ENCODE assay signal across 23 mouse cellular contexts in the genomic region with DNA sequence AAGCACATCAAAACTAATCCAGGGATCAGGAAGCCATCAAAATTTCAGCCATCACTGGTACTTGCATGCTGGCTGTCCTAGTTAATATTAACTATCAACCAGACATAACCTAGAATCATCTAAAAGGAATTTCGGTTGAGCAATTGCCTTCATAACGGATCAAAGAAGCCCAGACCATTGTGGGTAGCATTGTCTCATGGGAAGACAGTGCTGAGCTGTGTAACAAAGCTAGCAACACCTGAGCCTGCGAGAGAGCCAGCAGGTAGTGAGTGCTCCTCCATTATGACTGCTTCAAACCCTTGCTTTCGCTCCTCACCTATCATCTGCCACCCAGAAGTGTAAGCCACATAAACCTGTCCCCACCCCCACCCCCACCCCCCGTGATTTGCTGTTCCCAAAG.
DNase-seq lines count a peak whose midpoint lies in the region; ATAC-seq and TF ChIP-seq lines count a peak whose summit lies in the region.
"Had no signal": no experiment of that assay in that cellular context is flagged by ENCODE, and none has a peak within 500 bp of the region (broad histone marks: within the 10 kb centered on the region; RNA-seq: fewer than 3 reads in every experiment).

No protein-coding gene starts in this region.

- no peak for TF ChIP-seq POLR2A in kidney, adult 2 months (IDR thresholded peaks at IDR 0.05; ENCODE audit: low read depth, low read length)

- WGBS in kidney, embryonic 16.5 days = 48% methylated on average over 5 of the region's 5 CpGs
- 40% methylated on average over 5 of the region's 5 CpGs for WGBS in kidney, adult 2 months
- WGBS in liver, postnatal 0 days (ENCODE audit: insufficient replicate concordance) = 52% methylated on average over 5 of the region's 5 CpGs
- WGBS in intestine, embryonic 15.5 days = 50% methylated on average over 5 of the region's 5 CpGs
- 42% methylated on average over 5 of the region's 5 CpGs for WGBS in intestine, postnatal 0 days
- 81% methylated on average over 5 of the region's 5 CpGs for whole genome bisulfite sequencing in forebrain, postnatal 0 days

- no peaks in the 10 kb centered on the region for H3K36me3 ChIP-seq in kidney, embryonic 16.5 days (ENCODE audit: insufficient read depth, low read length)
- no peaks in the 10 kb centered on the region for H3K36me3 ChIP-seq in kidney, adult 2 months (ENCODE audit: control insufficient read depth, insufficient read depth, low read length)
- H3K36me3 ChIP-seq in liver, postnatal 0 days (replicated peaks; ENCODE audit: insufficient read depth, low read length) = no peaks in the 10 kb centered on the region
- no peaks in the 10 kb centered on the region for H3K36me3 ChIP-seq in intestine, embryonic 15.5 days
- no peaks in the 10 kb centered on the region for H3K36me3 ChIP-seq in intestine, postnatal 0 days (ENCODE audit: control insufficient read depth, insufficient read depth)
- H3K36me3 ChIP-seq in forebrain, postnatal 0 days (ENCODE audit: insufficient read depth) = no peaks in the 10 kb centered on the region
- H3K36me3 ChIP-seq: embryonic facial prominence, embryonic 12.5 days; embryonic facial prominence, embryonic 15.5 days; heart, embryonic 10.5 days; heart, embryonic 13.5 days had no signal

- H3K4me1 ChIP-seq in kidney, embryonic 16.5 days (ENCODE audit: insufficient read depth, low read length) = peaks cover 12% of the 10 kb centered on the region; the same call in 1 of the 2 replicates
- H3K4me1 ChIP-seq in kidney, adult 2 months (ENCODE audit: control insufficient read depth, insufficient read depth, low read length) = no peaks in the 10 kb centered on the region
- H3K4me1 ChIP-seq in liver, postnatal 0 days (ENCODE audit: insufficient read depth) = no peaks in the 10 kb centered on the region
- no peaks in the 10 kb centered on the region for H3K4me1 ChIP-seq in intestine, embryonic 15.5 days (replicated peaks)
- H3K4me1 ChIP-seq in intestine, postnatal 0 days (replicated peaks; ENCODE audit: control insufficient read depth, insufficient read depth, low read length) = no peaks in the 10 kb centered on the region
- no peaks in the 10 kb centered on the region for H3K4me1 ChIP-seq in forebrain, postnatal 0 days (ENCODE audit: insufficient read depth)
- H3K4me1 ChIP-seq: embryonic facial prominence, embryonic 12.5 days; heart, embryonic 10.5 days; heart, embryonic 13.5 days had no signal

- no peak overlapping the region for H3K4me3 ChIP-seq in kidney, embryonic 16.5 days (ENCODE audit: low read length)
- H3K4me3 ChIP-seq in kidney, adult 2 months (ENCODE audit: insufficient read depth, low read depth, low read length) = no peak overlapping the region
- no peak overlapping the region for H3K4me3 ChIP-seq in liver, postnatal 0 days (ENCODE audit: low read depth, low read length)
- no peak overlapping the region for H3K4me3 ChIP-seq in intestine, embryonic 15.5 days (replicated peaks)
- no peak overlapping the region for H3K4me3 ChIP-seq in intestine, postnatal 0 days (ENCODE audit: low read depth, low read length)
- H3K4me3 ChIP-seq in forebrain, postnatal 0 days (ENCODE audit: low read depth, low read length) = no peak overlapping the region
- H3K4me3 ChIP-seq: embryonic facial prominence, embryonic 12.5 days; embryonic facial prominence, embryonic 15.5 days; heart, adult 2 months; heart, embryonic 10.5 days; heart, embryonic 13.5 days had no signal

- no peak for TF ChIP-seq EP300 in liver, postnatal 0 days (IDR thresholded peaks at IDR 0.05; ENCODE audit: low read depth)

- H3K9ac ChIP-seq in kidney, embryonic 16.5 days (replicated peaks; ENCODE audit: low read length) = no peak overlapping the region
- no peak overlapping the region for H3K9ac ChIP-seq in liver, postnatal 0 days (replicated peaks)
- H3K9ac ChIP-seq in intestine, embryonic 15.5 days = no peak overlapping the region
- H3K9ac ChIP-seq in intestine, postnatal 0 days (ENCODE audit: low read depth, low read length) = no peak overlapping the region
- no peak overlapping the region for H3K9ac ChIP-seq in forebrain, postnatal 0 days
- H3K9ac ChIP-seq: embryonic facial prominence, embryonic 12.5 days; embryonic facial prominence, embryonic 15.5 days; heart, embryonic 13.5 days; hindbrain, embryonic 14.5 days had no signal

- H3K27me3 ChIP-seq in kidney, embryonic 16.5 days (ENCODE audit: insufficient read depth, low read length) = no peaks in the 10 kb centered on the region
- no peaks in the 10 kb centered on the region for H3K27me3 ChIP-seq in kidney, adult 2 months (replicated peaks; ENCODE audit: control insufficient read depth, insufficient read depth, low read length)
- H3K27me3 ChIP-seq in liver, postnatal 0 days (ENCODE audit: insufficient read depth, low read length) = no peaks in the 10 kb centered on the region
- no peaks in the 10 kb centered on the region for H3K27me3 ChIP-seq in intestine, embryonic 15.5 days (replicated peaks)
- no peaks in the 10 kb centered on the region for H3K27me3 ChIP-seq in intestine, postnatal 0 days (replicated peaks; ENCODE audit: control insufficient read depth, insufficient read depth, low read length)
- no peaks in the 10 kb centered on the region for H3K27me3 ChIP-seq in forebrain, postnatal 0 days (ENCODE audit: insufficient read depth, low read length)
- H3K27me3 ChIP-seq: embryonic facial prominence, embryonic 12.5 days; embryonic facial prominence, embryonic 15.5 days; heart, embryonic 13.5 days had no signal

- peak; percentile 49; the same call in 1 of the 2 replicates for ATAC-seq in kidney, embryonic 16.5 days (ENCODE audit: low FRiP score, low TSS enrichment)
- peak; percentile 62; the same call in 1 of the 2 replicates for ATAC-seq in liver, postnatal 0 days
- ATAC-seq in intestine, embryonic 15.5 days = peak; percentile 59; the same call in 1 of the 2 replicates
- ATAC-seq in intestine, postnatal 0 days = 0 out of 2 replicates have a peak, but pooled peaks have one; percentile 4
- ATAC-seq in forebrain, postnatal 0 days = no peak
- ATAC-seq: CD4-positive, CD25-positive, alpha-beta regulatory T cell, adult 4 months; forebrain, embryonic 14.5 days; hindbrain, postnatal 0 days had no signal

- no peak for DNase-seq in kidney, adult 2 months
- no peak for DNase-seq in liver, postnatal 0 days
- no peak for DNase-seq in liver
- no peak for DNase-seq in forebrain, postnatal 0 days
- DNase-seq: cerebellum, adult 11 months; cerebellum, adult 2 months; cerebellum, adult 9-11 months; cerebellum, postnatal 25 days; gastrocnemius, postnatal 36 days; heart, adult 2 months; heart, postnatal 14 days; heart, postnatal 4 days had no signal

- no peak for TF ChIP-seq CTCF in kidney, adult 2 months (conservative IDR thresholded peaks at IDR 0.05; ENCODE audit: insufficient read depth, insufficient read length, low read depth, low read length)
- TF ChIP-seq CTCF in liver, postnatal 0 days (IDR thresholded peaks at IDR 0.05; ENCODE audit: low read depth) = no peak
- TF ChIP-seq CTCF in intestine, postnatal 0 days (IDR thresholded peaks at IDR 0.05; ENCODE audit: low read depth) = no peak
- no peak for TF ChIP-seq CTCF in forebrain, postnatal 0 days (IDR thresholded peaks at IDR 0.05; ENCODE audit: low read depth)

- no peaks in the 10 kb centered on the region for H3K9me3 ChIP-seq in kidney, embryonic 16.5 days (ENCODE audit: low read length)
- H3K9me3 ChIP-seq in liver, postnatal 0 days (ENCODE audit: low read length) = no peaks in the 10 kb centered on the region
- no peaks in the 10 kb centered on the region for H3K9me3 ChIP-seq in intestine, embryonic 15.5 days
- no peaks in the 10 kb centered on the region for H3K9me3 ChIP-seq in intestine, postnatal 0 days (ENCODE audit: control insufficient read depth)
- no peaks in the 10 kb centered on the region for H3K9me3 ChIP-seq in forebrain, postnatal 0 days (ENCODE audit: low read length)
- H3K9me3 ChIP-seq: embryonic facial prominence, embryonic 12.5 days; embryonic facial prominence, embryonic 15.5 days; heart, embryonic 10.5 days; heart, embryonic 13.5 days had no signal

- H3K27ac ChIP-seq in kidney, embryonic 16.5 days (ENCODE audit: low read length) = no peak overlapping the region
- no peak overlapping the region for H3K27ac ChIP-seq in kidney, adult 2 months (ENCODE audit: insufficient read depth, low read depth, low read length)
- no peak overlapping the region for H3K27ac ChIP-seq in liver, postnatal 0 days (ENCODE audit: low read depth)
- H3K27ac ChIP-seq in intestine, embryonic 15.5 days = no peak overlapping the region
- H3K27ac ChIP-seq in intestine, postnatal 0 days (ENCODE audit: low read depth, low read length) = no peak overlapping the region
- no peak overlapping the region for H3K27ac ChIP-seq in forebrain, postnatal 0 days (ENCODE audit: low read depth, low read length)
- H3K27ac ChIP-seq: embryonic facial prominence, embryonic 12.5 days; embryonic facial prominence, embryonic 15.5 days; heart, adult 2 months; heart, embryonic 10.5 days; heart, embryonic 13.5 days; hindbrain, embryonic 14.5 days; hindbrain, postnatal 0 days had no signal

- H3K4me2 ChIP-seq in kidney, embryonic 16.5 days (replicated peaks; ENCODE audit: low read depth, low read length) = peak overlapping the region; percentile 37; the same call in 1 of the 2 replicates
- no peak overlapping the region for H3K4me2 ChIP-seq in liver, postnatal 0 days (ENCODE audit: low read depth, low read length)
- no peak overlapping the region for H3K4me2 ChIP-seq in intestine, embryonic 15.5 days (replicated peaks)
- H3K4me2 ChIP-seq in intestine, postnatal 0 days (replicated peaks; ENCODE audit: low read depth) = 0 out of 2 replicates have a peak overlapping the region, but pooled peaks have one; percentile 13
- H3K4me2 ChIP-seq in forebrain, postnatal 0 days (ENCODE audit: low read depth) = no peak overlapping the region
- H3K4me2 ChIP-seq: embryonic facial prominence, embryonic 12.5 days; embryonic facial prominence, embryonic 15.5 days; heart, embryonic 13.5 days; hindbrain, embryonic 14.5 days had no signal

Comparison
In these comparisons a context has a peak if more than half of its experiments do, and no peak if none do; other contexts are left out.
1. H3K4me2 ChIP-seq: peak in kidney, embryonic 16.5 days (single experiment) and intestine, postnatal 0 days (single experiment); none in liver, postnatal 0 days (single experiment), intestine, embryonic 15.5 days (single experiment) and forebrain, postnatal 0 days (single experiment).